Mouse (Mus musculus): ENCODE data around the gene Olfr437.

- TF ChIP-seq POLR2A (IDR thresholded peaks at IDR 0.05; ENCODE audit: low read depth, low read length) (no peak), CTCF (IDR thresholded peaks at IDR 0.05; ENCODE audit: extremely low read depth, insufficient read length, insufficient replicate concordance, low read depth, low read length) (no peak)
Measured at GRCm38 (mm10) chr6:43178584-43179501, 15.8 kb downstream of the Olfr437 start.
